Mouse (Mus musculus) G1E (cell line): ENCODE measurements around the gene Gsg1l2.

Experiments used
- CTCF ChIP-seq: IDR thresholded peaks from 2 replicates; pipeline ENCODE4 v1.5.1; 2012; ENCODE audit warnings: low read depth, low read length, inconsistent platforms, mixed read lengths
- GATA1 ChIP-seq: IDR thresholded peaks from 2 replicates; pipeline ENCODE4 v1.6.1; 2012; ENCODE audit warnings: borderline replicate concordance, low read length, inconsistent platforms, mixed read lengths
- GATA2 ChIP-seq: IDR thresholded peaks from 2 replicates; pipeline ENCODE4 v1.6.1; 2012; ENCODE audit warnings: low read depth, low read length, inconsistent platforms, borderline replicate concordance
- TAL1 ChIP-seq: conservative IDR thresholded peaks from 2 replicates; pipeline ENCODE4 v1.6.1; 2012; ENCODE audit warnings: low read depth, low read length, inconsistent platforms, mixed read lengths

DNA sequence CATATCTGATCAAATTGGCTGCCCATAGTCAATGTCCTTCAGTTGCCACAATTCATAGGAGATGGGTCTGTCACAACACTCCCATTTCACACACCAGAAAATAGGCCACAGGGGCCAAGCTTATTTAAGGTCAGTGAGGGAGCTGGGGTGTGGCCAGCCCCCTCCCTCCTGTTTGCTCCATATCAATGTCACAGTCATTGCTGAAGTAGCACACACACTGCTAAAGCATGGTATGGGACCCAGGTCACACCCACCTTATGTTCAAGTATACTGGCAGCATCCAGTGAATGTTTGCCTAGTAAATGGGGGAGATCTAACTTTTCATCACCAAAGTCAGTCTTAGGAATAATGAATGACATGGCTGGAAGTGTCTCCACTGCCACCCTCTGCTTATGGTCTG lies 45.7 kb upstream of the Gsg1l2 start:
- TF ChIP-seq CTCF (no peak), TAL1 (no peak), GATA1 (no peak), GATA2 (no peak)
